Mouse (Mus musculus) frontal cortex, adult (tissue): ENCODE data around the gene Pla2g3.

Source experiments
- ATAC-seq: cut with Nextera tagmentation; 2 replicates; pipeline ENCODE4 v1.9.2; 2017; ENCODE audit warnings: mild to moderate bottlenecking, moderate library complexity, mixed read lengths; ENCODE audit not compliant: low TSS enrichment

Gene Pla2g3

DNA sequence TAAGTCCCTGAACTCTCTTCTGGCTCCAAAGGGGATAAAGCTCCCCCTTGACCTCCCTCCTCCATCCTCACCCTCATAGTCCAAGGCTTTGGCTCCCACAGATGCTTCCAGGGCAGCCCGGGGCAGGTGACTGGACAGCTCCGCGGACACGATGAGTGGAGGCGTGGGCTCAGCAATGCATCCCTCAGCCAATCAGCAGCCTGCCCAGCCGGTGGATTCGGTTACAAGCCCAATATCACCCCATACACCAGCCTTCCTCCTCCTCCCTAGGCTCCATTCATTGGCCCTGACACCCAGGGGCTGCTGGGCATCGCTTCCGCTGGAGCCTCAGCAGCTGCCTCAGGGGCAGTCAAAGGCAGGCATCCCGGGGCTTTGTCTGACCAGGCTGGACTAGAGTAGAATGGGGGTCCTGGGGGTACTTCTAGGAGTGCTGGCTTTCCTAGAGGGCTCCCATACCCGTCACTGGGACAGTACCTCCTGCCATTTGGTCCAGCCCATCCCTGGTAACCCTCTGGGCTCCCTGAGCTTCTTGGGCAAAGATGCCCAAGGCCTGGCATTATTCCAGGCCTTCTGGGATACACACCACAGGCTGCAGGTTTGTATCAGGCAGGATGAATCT, at the start of gene Pla2g3:
Pla2g3 (plus strand) TSS at position 333 of the 619 bp plus-strand sequence.
- ATAC-seq = no peak

DNA sequence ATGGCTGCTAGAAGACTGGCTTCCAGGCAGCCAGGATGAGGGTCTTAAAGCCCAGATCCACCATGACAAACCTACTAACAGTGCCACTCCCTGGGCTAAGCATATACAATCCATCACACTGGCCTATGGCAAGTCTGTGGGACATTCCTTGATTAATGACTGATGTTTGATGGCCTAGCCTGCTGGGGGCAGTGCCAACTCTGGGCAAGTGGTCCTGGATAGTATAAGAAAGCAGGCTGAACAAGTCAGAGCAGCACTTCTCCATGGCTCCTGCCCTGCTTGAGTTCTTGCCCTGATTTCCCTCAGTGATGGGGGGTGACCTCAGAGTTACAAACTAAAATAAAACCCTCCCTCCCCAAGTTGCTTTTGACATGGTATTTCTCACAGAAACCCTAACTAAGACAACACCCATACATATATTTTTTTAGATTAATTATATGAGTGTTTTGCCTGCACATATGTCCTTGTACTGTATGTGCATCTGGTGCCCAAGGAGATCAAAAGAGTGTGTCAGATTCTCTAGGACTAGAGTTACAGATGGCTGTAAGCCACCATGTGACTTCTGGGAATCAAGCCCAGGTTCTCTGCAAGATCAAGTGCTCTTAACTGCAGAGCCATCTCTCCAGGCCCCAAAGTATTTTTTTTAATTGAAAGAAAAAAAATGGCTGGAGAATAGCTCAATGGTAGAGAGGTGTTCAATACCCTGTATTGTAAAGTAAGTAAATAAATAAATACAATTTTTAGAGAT, 46.2 kb upstream of the Pla2g3 start:
- ATAC-seq = no peak

DNA sequence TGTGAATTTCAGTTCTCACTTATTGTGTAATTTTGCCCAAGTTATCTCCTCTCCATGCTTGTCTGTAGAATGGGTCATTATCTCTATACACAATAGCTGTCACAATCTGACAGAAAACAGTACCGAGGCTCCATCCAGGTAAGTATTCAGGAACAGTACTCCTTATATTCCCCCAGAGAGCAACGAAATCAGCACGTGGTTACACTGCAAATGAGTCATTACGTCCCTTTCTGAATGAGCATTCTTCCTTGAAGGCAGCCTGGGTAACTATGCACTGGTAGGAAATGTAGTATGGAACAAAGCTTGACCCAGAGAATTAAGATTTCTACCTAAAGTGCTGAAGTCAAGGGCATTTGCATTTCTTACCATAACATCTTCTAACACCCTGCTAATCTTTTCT, 45.4 kb upstream of the Pla2g3 start:
- no peak for ATAC-seq

GRCm38 (mm10) chr11:3443091-3443490, 45.0 kb upstream of the Pla2g3 start:
- no peak for ATAC-seq

GRCm38 (mm10) chr11:3444875-3445274, 43.2 kb upstream of the Pla2g3 start:
- ATAC-seq = no peak

DNA sequence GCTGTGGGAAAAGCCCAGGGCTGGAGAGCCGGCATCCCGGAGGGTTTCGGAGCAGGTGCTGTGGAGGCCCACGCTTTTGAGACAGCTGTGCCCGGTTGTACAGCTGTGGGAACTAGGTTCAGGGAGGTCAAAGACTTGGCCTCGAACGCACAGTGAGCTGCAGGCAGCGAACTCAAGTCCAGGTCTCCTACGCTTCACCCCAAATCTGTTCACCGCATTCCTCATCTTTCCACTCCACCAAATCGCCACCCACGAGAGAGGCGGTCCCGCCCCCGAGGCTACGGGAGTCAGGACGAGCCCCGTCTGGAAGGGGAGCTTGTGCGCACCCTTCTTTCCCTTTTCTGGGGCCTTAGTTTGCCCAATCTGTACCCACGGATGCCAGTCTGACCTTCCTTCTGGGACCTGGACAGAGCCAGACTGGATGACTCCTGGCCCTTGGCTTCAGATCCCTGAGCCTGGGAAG, 36.4 kb upstream of the Pla2g3 start:
- ATAC-seq = peak; percentile 50

- peak; percentile 97 for ATAC-seq
Measured at GRCm38 (mm10) chr11:3452167-3452639, 35.9 kb upstream of the Pla2g3 start, which contains the start of gene Rnf185. TSS of gene Rnf185 (minus strand) at chr11:3452363.

DNA sequence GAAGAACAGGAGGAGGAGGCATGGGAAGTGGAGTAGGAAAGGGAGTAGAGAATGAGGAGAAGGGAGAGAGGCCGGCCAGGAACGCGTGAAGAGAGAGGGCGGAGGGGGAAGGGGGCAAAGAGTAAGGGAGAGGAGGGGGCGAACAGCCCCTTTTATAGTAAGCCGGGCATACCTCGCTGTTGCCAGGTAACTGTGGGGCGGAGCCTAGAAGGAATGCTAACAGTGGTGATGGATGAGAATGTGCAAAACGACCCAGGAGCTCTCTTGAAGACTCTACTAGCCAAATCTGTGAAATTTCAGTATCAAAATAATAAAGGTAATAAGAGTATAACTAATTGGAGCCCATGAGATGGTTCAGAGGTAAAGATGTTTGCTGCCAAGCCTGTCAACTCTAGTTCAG, 35.3 kb upstream of the Pla2g3 start:
- ATAC-seq = no peak

DNA sequence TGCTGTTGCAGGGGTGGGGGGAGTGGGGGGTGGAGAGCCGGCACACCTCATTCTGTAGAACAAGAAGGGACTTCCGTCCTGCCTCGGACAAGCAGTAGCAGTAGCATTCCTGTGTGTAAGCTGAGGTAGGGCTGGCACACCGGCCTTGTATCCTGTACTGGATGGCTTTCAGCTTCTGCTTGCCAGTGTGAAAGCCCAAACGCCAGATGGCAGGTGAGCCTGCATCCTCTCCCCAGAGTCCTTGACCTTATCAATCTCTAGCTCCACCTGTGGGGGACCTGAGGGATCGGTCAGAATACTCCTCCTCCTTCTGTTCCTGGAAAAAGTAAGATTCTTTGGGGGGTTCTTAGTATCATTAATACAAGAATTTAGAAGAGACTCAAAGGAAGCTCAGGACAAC, 34.6 kb upstream of the Pla2g3 start:
- no peak for ATAC-seq

DNA sequence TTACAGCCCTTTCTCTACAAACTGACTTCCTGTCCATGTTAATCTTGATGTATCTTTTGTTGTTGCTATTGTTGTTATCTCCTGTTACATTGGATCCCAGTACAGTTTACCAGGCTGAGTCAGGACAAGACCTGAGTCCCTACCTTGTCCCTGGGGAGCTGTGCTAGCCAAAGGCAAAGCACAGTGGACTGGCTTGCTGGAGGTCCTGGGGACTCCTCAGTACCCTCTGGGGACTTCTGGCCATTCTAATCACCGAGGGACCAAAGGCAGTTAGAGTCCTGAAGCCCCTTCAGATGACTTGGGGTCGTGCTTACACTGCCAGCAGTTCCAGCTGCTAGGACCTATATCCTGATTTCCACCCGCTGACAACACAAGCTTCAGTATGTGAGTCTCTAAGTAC, 33.6 kb upstream of the Pla2g3 start:
- no peak for ATAC-seq

DNA sequence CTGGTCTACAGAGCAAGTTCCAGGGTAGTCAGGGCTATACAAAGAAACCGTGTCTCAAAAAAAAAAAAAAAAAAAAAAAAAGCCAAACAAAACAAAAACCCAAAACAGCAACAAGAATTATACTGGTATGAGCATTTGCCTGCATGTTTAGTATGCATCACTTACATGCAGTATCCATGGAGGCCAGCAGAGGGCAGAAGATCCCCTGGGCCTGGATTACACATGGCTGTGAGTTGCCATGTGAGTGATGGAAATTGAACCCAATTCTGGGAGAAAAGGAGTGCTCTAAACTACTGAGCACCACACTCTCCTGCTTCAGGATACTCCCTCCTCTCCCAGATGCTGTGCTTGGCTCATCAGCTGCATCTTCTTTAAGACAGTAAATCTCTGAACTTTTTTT, 31.7 kb upstream of the Pla2g3 start:
- ATAC-seq = no peak

DNA sequence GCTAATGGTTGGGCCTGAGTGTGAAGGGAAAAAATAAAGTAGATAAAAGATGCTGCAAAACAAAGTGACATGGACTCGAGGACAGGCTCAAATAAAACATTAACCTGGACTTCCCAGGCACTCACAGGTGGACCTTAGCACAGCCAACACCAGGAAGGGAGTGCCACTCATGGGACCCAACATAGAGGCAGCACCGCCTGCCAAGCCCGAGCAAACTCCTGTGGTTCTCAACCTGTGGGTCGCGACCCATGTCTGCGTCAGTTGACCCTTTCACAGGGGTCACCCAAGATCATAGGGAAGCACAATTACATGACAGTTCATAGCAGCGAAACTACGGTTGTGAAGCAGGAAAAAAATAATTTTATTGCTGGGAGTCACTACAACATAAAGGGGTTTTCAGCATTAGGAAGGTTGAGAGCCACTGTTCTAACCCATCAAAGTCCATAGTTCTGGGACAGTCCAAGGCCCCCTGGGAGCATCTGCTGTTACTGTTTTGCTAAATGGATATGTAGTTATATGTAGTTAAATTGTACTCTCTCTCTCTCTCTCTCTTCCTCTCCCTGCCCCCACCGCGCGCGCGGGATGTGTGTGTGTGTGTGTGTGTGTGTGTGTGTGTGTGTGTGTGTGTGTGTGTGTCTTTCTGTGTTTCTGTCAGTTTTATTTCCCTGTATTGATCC, 29.5 kb upstream of the Pla2g3 start:
- no peak for ATAC-seq

DNA sequence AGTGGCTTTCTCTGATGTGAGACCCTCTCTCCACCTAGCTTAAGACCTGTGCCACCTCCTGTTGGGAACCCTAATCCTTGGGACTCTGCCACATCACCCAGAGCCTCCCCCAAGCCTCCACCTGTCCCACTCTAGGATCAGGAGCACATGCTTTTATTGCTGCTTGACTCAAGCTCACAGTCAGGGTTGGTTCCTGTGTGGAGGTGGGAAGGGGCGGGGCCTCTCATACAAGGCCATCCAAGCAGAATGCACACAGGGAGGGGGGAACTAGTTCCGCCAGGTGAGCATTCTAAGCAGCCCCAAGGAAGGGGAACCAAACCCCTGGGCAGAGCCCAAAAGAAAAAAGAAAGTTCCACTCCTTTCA, 29.0 kb upstream of the Pla2g3 start:
- ATAC-seq = no peak

GRCm38 (mm10) chr11:3462846-3463245, 25.2 kb upstream of the Pla2g3 start:
- no peak for ATAC-seq

- no peak for ATAC-seq
Measured at GRCm38 (mm10) chr11:3471448-3471850, 16.6 kb upstream of the Pla2g3 start.

DNA sequence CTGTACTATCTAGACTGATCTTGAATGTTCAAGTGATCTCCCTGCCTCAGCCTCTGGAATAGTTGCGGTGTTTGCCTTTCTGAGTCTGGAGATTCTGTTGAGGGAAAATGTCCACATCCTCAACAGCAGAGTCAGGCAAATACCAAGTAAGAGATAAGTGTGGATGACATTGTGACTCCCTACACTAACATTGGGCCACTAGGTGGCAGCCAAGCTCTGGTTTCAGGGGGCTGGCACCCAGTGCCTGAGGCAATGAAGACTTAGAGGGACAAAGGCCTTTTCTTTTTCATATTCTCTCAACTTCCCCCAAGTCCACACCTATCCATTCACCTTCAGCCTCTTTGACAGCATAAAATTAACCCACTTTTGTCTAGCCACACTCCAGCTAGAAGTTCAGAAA, 15.6 kb upstream of the Pla2g3 start:
- peak; percentile 95 for ATAC-seq

- ATAC-seq = no peak
Measured at GRCm38 (mm10) chr11:3474480-3475115, 13.5 kb upstream of the Pla2g3 start.

GRCm38 (mm10) chr11:3475489-3475888, 12.6 kb upstream of the Pla2g3 start:
- ATAC-seq = no peak

DNA sequence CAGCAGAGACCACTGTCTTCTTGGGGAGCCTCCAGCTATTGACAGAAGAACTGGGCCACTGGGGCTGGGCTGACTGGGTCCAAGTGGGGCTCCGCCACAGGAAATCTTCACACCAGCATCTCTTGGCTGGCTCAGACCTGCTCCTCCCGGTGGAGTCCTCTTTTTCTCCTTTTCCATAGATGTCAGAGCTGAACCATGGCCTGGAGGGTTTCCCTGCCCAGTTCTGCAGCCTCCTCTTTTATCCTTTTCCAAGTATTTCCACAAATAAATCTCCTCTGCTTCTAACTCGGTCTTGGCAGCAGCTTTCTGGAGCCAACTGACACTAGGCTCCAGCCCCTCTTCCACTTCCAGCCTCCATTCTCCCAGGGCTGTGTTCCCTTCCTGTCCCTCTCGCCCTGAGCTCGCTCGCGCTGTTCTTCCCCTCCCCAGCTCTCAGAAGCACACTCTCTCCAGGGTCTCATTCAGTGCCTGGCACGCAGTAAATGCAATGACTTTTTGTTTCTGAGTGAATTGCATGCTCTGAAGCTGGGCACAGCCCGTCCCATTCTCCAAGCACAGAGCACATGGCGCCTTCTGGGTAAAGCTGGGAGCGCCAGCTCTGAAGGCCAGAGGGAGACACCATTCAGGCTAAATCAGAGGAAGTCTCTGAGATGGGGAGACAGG, 4.0 kb upstream of the Pla2g3 start:
- ATAC-seq = peak; percentile 78

- ATAC-seq = no peak
Measured at GRCm38 (mm10) chr11:3486349-3486748, 1.7 kb upstream of the Pla2g3 start.

- no peak for ATAC-seq
Measured at GRCm38 (mm10) chr11:3489036-3489435, 952 bp downstream of the Pla2g3 start.

DNA sequence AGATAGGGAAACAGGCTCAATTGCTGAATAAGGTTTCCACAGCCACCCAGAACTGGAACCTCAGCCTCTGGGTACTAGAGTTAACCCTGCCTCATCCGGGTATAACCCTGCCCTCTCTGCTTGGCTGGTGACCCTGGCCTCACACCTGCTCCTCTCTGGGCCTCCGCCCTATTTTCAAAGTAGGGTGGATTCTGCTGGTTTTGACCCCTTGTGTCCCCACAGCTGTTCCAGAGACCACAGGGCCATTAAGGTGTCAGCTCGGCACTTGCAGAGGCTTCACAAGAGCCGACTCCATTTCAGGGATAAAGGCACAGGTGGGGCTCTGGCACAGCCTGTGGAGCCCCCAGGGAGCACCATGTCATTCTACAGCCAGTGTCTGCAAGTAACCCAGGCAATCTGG, 4.7 kb downstream of the Pla2g3 start:
- no peak for ATAC-seq
